Mouse (Mus musculus) intestine, embryonic 14.5 days (tissue): ENCODE results near the gene Tenm2. TPM values are rescaled to one million over a fixed set of nuclear protein-coding genes. Genes with fewer than 3 reads are reported as not detected.

Source experiments
- ATAC-seq: fragments of 200-750 bp; cut with Nextera tagmentation; replicated peaks from 2 replicates; pipeline ENCODE4 v1.8.0; 2017; ENCODE audit warnings: low read depth, moderate number of reproducible peaks, moderate TSS enrichment, moderate library complexity; ENCODE audit not compliant: low FRiP score, low TSS enrichment
- DNase-seq: peaks from one replicate; pipeline ENCODE4 v3.0.0-alpha.2; 2018; ENCODE audit warnings: low spot score
- H3K27ac ChIP-seq: fragments of 300-500 bp; sonication (generic); 2 replicates; pipeline ENCODE4 v1.5.1; 2014; ENCODE audit warnings: low read depth, mild to moderate bottlenecking, control low read depth
- H3K27me3 ChIP-seq: fragments of 300-500 bp; sonication (generic); replicated peaks from 2 replicates; pipeline ENCODE4 v1.6.1; 2014; ENCODE audit warnings: low read length, control low read depth; ENCODE audit not compliant: control insufficient read depth, insufficient read depth
- H3K36me3 ChIP-seq: fragments of 300-500 bp; sonication (generic); 2 replicates; pipeline ENCODE4 v1.6.1; 2014; ENCODE audit warnings: low read length, control low read depth; ENCODE audit not compliant: control insufficient read depth, insufficient read depth
- H3K4me1 ChIP-seq: fragments of 300-500 bp; sonication (generic); replicated peaks from 2 replicates; pipeline ENCODE4 v1.6.1; 2014; ENCODE audit warnings: low read length, control low read depth, mixed read lengths; ENCODE audit not compliant: control insufficient read depth, insufficient read depth
- H3K4me2 ChIP-seq: fragments of 300-500 bp; sonication (generic); 2 replicates; pipeline ENCODE4 v1.6.1; 2014; ENCODE audit warnings: low read length
- H3K4me3 ChIP-seq: fragments of 300-500 bp; sonication (generic); 2 replicates; pipeline ENCODE4 v1.5.1; 2014; ENCODE audit warnings: low read depth, low read length, control low read depth, mixed read lengths
- H3K9ac ChIP-seq: fragments of 300-500 bp; sonication (generic); 2 replicates; pipeline ENCODE4 v1.6.1; 2014; ENCODE audit warnings: mild to moderate bottlenecking, low read length
- H3K9me3 ChIP-seq: fragments of 300-500 bp; sonication (generic); 2 replicates; pipeline ENCODE4 v1.6.1; 2016; ENCODE audit warnings: low read length, control low read depth; ENCODE audit not compliant: control insufficient read depth
- WGBS: fragments of 180-500 bp; shearing (Covaris S2); extraction: QIAGEN DNeasy Blood & Tissue Kit; methylation state at CpG from one replicate; pipeline ENCODE4 v1.1.7; 2014; 5-methylcytosine and 5-hydroxymethylcytosine counted together
- polyA plus RNA-seq: library from polyadenylated mRNA; unstranded; fragments of >200 nt; fragmentation: Nextera tagmentation; extraction: Ambion mirVana; gene quantifications from 2 replicates; pipeline ENCODE4 v1.2.1, GENCODE M21; 2014

The Tenm2 gene
- polyA plus RNA-seq, 1 experiment from 2014 or later, result 2.8 TPM

DNA sequence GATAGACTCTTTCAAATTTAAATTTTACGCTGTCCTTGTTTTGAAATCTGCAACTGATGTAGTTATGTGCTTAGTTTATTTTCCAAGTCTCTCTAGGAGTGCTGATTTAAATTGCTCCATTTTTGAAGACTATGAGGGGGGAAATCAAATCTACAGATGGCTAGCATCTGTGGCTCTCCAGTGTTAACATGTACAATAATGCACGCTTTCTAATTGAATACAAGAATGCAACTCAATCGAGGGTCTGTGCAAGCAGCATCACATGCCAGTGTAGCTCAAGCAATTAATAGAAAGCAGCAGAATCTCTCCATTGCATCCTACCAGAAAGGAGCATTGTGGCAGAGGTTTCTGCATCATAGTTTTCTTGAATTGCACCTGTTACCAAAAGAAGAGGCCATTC is 477.8 kb downstream of the Tenm2 start:
- Histone ChIP-seq H3K4me1 (no peaks in the 10 kb centered on the region), H3K27ac (no peak overlapping the region), H3K36me3 (no peaks in the 10 kb centered on the region), H3K27me3 (no peaks in the 10 kb centered on the region), H3K4me3 (no peak overlapping the region), H3K9me3 (no peaks in the 10 kb centered on the region), H3K4me2 (no peak overlapping the region), H3K9ac (no peak overlapping the region)
- WGBS, result 81% methylated on average over 3 of the region's 3 CpGs
- ATAC-seq (no peak), DNase-seq (no peak)

DNA sequence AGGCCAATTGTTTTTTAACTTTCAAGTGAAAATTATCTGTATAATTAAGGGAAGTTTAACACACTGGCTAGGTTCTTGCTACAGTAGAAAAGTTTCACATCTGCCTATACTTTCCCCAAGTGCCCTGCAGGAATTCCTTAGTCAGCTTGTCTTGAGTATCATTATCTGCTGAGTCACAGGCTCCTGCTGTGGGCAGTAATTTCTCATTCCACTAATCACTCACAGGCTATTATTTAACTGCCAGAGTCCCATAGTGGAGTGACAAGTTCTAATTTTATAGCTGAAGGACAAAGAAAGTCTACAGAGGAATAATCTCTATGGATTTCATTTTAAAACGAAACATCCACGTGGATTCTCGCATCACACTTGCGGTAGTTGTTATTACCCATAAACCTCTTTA is 489.5 kb downstream of the Tenm2 start:
- 93% methylated on average over 4 of the region's 4 CpGs for WGBS
- no peak for ATAC-seq
- Histone ChIP-seq H3K36me3 (no peaks in the 10 kb centered on the region), H3K27ac (no peak overlapping the region), H3K27me3 (no peaks in the 10 kb centered on the region), H3K4me3 (no peak overlapping the region), H3K4me1 (no peaks in the 10 kb centered on the region), H3K9ac (no peak overlapping the region), H3K9me3 (no peaks in the 10 kb centered on the region), H3K4me2 (no peak overlapping the region)
- no peak for DNase-seq

DNA sequence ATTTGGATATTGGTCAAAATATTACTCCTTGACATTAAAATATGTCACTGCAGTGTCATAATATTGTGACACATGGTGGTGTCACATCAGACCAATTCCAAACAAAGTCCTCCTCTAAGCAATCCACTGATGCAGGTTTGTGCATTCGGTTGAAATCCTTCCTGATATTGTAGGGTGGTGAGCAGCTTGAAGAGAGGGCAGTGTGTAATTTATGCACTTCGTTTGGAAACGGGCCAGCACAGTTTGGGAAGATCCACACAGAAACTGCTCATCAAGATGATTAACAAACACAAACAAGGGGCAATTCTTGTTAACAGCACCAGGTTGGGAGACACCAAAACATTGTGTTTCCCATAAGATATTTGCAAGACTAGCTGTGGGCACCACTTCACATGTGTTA is 508.0 kb downstream of the Tenm2 start:
- Histone ChIP-seq H3K4me3 (no peak overlapping the region), H3K4me2 (no peak overlapping the region), H3K4me1 (no peaks in the 10 kb centered on the region), H3K9me3 (no peaks in the 10 kb centered on the region), H3K36me3 (no peaks in the 10 kb centered on the region), H3K9ac (no peak overlapping the region), H3K27me3 (no peaks in the 10 kb centered on the region), H3K27ac (no peak overlapping the region)
- WGBS, result 65% methylated on average over 3 of the region's 3 CpGs
- ATAC-seq (no peak), DNase-seq (no peak)

DNA sequence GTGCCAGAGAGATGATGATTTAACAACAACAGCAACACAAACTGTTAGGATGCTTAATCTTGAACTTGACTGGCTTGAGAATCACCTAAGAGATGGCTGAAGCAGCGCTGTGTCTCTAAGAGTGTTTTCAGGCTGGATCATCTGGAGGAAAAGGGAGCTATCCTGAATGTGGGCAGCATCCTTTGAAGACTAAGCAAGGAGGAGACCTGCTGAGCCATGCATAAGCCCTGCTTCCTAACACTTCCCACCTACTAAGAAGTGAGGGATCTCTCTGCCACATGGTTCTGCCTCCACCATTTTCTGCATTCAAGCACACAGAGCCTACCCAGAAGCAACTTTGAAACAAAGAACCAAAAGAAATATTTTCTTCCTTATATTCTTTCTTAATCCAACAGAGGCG is 532.9 kb downstream of the Tenm2 start:
- Histone ChIP-seq H3K9me3 (no peaks in the 10 kb centered on the region), H3K4me3 (no peak overlapping the region), H3K4me2 (no peak overlapping the region), H3K9ac (no peak overlapping the region), H3K4me1 (no peaks in the 10 kb centered on the region), H3K36me3 (no peaks in the 10 kb centered on the region), H3K27ac (no peak overlapping the region), H3K27me3 (no peaks in the 10 kb centered on the region)
- no peak for ATAC-seq
- WGBS, result 71% methylated on average over 2 of the region's 2 CpGs
- no peak for DNase-seq

DNA sequence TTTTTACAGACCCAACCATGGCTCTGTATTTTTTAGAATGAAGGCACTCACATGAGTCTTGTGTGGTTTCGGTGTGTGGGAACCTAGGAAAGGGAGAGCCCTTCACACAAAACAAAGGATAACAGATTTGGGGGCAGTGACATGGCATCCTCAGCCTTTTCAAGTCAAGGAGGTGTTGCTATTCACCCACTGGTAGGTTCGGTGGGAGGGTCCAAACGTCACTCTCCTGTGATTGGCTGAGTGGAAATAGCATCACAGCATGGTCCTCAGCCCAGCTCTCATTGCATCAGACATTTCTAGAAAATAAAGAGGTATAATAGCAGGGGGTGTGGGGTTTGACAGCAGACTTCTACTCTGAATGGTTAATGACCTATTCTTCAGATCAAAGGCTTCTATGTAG is 534.8 kb downstream of the Tenm2 start:
- WGBS, result 94% methylated on average over 3 of the region's 3 CpGs
- Histone ChIP-seq H3K27ac (no peak overlapping the region), H3K9me3 (no peaks in the 10 kb centered on the region), H3K27me3 (no peaks in the 10 kb centered on the region), H3K4me1 (no peaks in the 10 kb centered on the region), H3K36me3 (no peaks in the 10 kb centered on the region), H3K4me2 (no peak overlapping the region), H3K9ac (no peak overlapping the region), H3K4me3 (no peak overlapping the region)
- ATAC-seq (no peak), DNase-seq (no peak)

DNA sequence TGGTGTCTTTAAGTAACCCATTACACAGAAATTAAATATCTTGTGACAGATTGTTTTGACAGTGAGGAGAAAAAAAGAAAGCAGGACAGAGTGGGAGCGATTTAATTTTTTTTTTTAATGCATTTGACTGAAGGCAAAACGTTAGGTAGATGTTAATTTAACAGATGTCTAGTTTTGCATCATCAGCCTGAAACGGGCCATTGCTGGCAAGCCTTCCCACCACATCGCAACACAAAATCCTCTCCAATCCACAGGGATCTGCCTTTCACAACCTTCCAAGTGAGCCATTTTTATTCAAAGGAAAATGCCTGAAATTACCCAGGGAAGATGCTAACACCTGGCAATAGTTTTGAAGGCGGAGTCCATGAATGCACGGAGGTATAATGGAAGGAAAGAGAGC is 535.6 kb downstream of the Tenm2 start:
- ATAC-seq, result no peak
- WGBS, result 89% methylated on average over 6 of the region's 6 CpGs
- H3K36me3 ChIP-seq, result no peaks in the 10 kb centered on the region

DNA sequence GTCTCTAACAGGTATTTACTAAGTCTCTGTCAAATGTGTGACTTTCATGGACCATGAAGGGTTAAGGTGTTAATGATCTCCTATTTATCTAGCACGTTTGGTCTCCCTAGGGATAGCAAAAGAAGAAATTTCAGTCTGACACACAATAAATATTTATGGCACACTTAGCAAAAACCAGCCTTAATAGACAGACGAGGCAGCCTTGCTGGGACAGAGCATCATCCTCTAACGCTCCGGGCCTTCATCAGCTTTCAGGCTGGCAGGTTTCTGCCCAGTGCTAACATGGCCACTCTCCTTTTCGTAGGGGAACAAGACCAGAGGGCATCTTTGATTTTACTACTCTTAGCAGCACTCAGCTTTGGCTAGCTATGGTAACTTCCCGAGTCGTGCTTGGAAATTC is 537.5 kb downstream of the Tenm2 start:
- Histone ChIP-seq H3K4me2 (no peak overlapping the region), H3K36me3 (no peaks in the 10 kb centered on the region), H3K9ac (no peak overlapping the region), H3K4me1 (no peaks in the 10 kb centered on the region; the same call in 1 of the 2 replicates), H3K27ac (no peak overlapping the region), H3K9me3 (no peaks in the 10 kb centered on the region), H3K27me3 (no peaks in the 10 kb centered on the region), H3K4me3 (no peak overlapping the region)
- ATAC-seq (no peak), DNase-seq (no peak)
- 73% methylated on average over 7 of the region's 7 CpGs for WGBS

More for the DNA sequence above, 535.6 kb downstream of the Tenm2 start:
- Histone ChIP-seq H3K4me3 (no peak overlapping the region), H3K4me1 (no peaks in the 10 kb centered on the region), H3K9ac (no peak overlapping the region), H3K9me3 (no peaks in the 10 kb centered on the region), H3K4me2 (no peak overlapping the region), H3K27ac (no peak overlapping the region), H3K27me3 (no peaks in the 10 kb centered on the region)
- DNase-seq, result no peak

DNA sequence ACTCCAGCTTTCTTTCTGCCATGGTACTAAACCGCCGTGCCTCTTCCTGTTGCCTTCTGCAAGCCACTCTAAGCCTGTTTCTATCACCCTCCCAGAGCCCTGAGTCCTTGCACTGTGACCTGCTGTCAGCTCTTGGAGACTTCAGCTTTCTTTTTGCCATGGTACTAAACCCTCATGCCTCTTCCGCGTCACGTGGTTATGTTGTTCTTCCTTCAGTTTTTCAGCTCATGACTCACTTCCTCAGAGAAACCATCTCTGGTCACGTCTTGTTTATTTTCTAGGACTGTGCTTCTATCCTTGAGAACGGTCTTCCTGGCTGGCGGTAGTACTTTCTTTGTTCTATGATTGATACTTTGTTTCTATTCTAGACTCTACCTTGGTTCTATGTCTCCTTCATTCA is 537.9 kb downstream of the Tenm2 start:
- no peaks in the 10 kb centered on the region for H3K9me3 ChIP-seq
- no peaks in the 10 kb centered on the region; the same call in 1 of the 2 replicates for H3K4me1 ChIP-seq
- 68% methylated on average over 8 of the region's 8 CpGs for WGBS
- H3K27ac ChIP-seq, result no peak overlapping the region
- H3K36me3 ChIP-seq, result no peaks in the 10 kb centered on the region
- no peak overlapping the region for H3K9ac ChIP-seq
- ATAC-seq, result no peak
- H3K4me3 ChIP-seq, result no peak overlapping the region
- no peak overlapping the region for H3K4me2 ChIP-seq
- H3K27me3 ChIP-seq, result no peaks in the 10 kb centered on the region
- DNase-seq, result no peak

DNA sequence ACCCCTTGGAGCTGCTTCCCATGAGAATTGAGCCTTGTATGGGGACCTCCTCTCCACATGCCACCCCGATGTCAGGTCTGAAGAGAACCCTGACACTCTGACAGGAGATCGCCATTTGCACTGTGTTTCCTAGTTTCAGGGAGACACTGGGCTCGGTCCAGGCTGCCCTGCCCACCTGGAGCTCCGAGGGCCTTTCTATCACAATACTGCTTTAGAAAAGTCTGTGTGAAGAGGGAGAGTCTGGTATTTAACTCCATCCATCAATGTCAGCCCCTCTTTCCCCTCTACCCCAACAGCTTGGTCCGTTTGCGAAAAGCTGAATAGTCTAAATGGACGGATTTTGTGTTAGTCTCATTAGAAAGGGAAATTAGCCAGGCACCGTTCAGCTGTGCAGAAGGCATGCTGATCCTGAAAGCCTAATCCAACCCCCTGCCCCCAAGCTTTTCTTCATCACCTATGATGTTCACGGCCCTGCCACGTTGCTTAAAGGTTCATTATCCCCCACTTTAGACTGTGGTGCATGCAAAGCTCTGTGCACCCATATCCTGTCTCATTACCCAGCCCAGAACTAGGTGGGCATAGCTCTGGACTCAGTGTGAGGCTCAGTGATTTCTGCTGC is 538.6 kb downstream of the Tenm2 start:
- H3K9ac ChIP-seq, result no peak overlapping the region
- no peak for DNase-seq

More for the DNA sequence above, 538.6 kb downstream of the Tenm2 start:
- no peaks in the 10 kb centered on the region for H3K27me3 ChIP-seq
- no peak overlapping the region for H3K4me2 ChIP-seq
- H3K9me3 ChIP-seq, result no peaks in the 10 kb centered on the region
- no peak for ATAC-seq
- H3K27ac ChIP-seq, result no peak overlapping the region
- no peaks in the 10 kb centered on the region; the same call in 1 of the 2 replicates for H3K4me1 ChIP-seq
- WGBS, result 56% methylated on average over 10 of the region's 10 CpGs
- no peaks in the 10 kb centered on the region for H3K36me3 ChIP-seq
- H3K4me3 ChIP-seq, result no peak overlapping the region
